Mouse (Mus musculus): ENCODE measurements around the gene Dock4.

- no peak for TF ChIP-seq CTCF (IDR thresholded peaks at IDR 0.05; ENCODE audit: extremely low read depth, insufficient read depth, low read length)
- TF ChIP-seq POLR2A (IDR thresholded peaks at IDR 0.05; ENCODE audit: extremely low read depth, insufficient read depth, low read length), result no peak
Measured at GRCm38 (mm10) chr12:40398916-40399315, 46.8 kb upstream of the Dock4 start.

Measured in cortical plate, adult 2 months (tissue).